In genomic region chr14:62324943-62325342, GRCm38 (mm10) we compare ENCODE assay signal across 20 mouse cellular contexts. TPM values are rescaled to one million over a fixed set of nuclear protein-coding genes. Genes with fewer than 3 reads are reported as not detected.
A peak's percentile ranks its signal among the peaks of the same experiment; 100 is the strongest.
DNase-seq lines count a peak whose midpoint lies in the region; ATAC-seq lines count a peak whose summit lies in the region.
"Had no signal": no experiment of that assay in that cellular context is flagged by ENCODE, and none has a peak within 500 bp of the region (broad histone marks: within the 10 kb centered on the region; RNA-seq: fewer than 3 reads in every experiment).

No protein-coding gene starts in this region.

- H3K27ac ChIP-seq in midbrain, embryonic 11.5 days (ENCODE audit: low read depth, low read length), result no peak overlapping the region
- no peak overlapping the region for H3K27ac ChIP-seq in midbrain, embryonic 15.5 days

- H3K36me3 ChIP-seq in midbrain, embryonic 11.5 days (ENCODE audit: control insufficient read depth, insufficient read depth, low read length), result no peaks in the 10 kb centered on the region
- no peaks in the 10 kb centered on the region for H3K36me3 ChIP-seq in midbrain, embryonic 15.5 days (replicated peaks)

- H3K9ac ChIP-seq in midbrain, embryonic 11.5 days (ENCODE audit: low read length), result no peak overlapping the region
- no peak overlapping the region for H3K9ac ChIP-seq in midbrain, embryonic 15.5 days

- ATAC-seq in midbrain, embryonic 11.5 days (ENCODE audit: low FRiP score), result no peak
- ATAC-seq in midbrain, embryonic 15.5 days (replicated peaks), result no peak
- ATAC-seq: activated CD4-positive, CD25-positive, alpha-beta regulatory T cell, adult 4 months; CD4-positive, CD25-positive, alpha-beta regulatory T cell, adult 4 months; Patski had no signal

- H3K27me3 ChIP-seq in midbrain, embryonic 11.5 days (ENCODE audit: control insufficient read depth, insufficient read depth, low read length), result no peaks in the 10 kb centered on the region
- no peaks in the 10 kb centered on the region for H3K27me3 ChIP-seq in midbrain, embryonic 15.5 days (replicated peaks)
- H3K27me3 ChIP-seq: CH12.LX, Patski had no signal

- WGBS in midbrain, embryonic 11.5 days, result 86% methylated on average over 5 of the region's 5 CpGs
- WGBS in midbrain, embryonic 15.5 days, result 91% methylated on average over 5 of the region's 5 CpGs

- H3K9me3 ChIP-seq in midbrain, embryonic 11.5 days (ENCODE audit: control insufficient read depth, low read length), result no peaks in the 10 kb centered on the region
- H3K9me3 ChIP-seq in midbrain, embryonic 15.5 days, result no peaks in the 10 kb centered on the region
- H3K9me3 ChIP-seq: G1E had no signal

- H3K4me1 ChIP-seq in midbrain, embryonic 11.5 days (ENCODE audit: control insufficient read depth, insufficient read depth, low read length), result peaks cover 4% of the 10 kb centered on the region; the same call in 1 of the 2 replicates
- no peaks in the 10 kb centered on the region for H3K4me1 ChIP-seq in midbrain, embryonic 15.5 days

- peak; percentile 72 for DNase-seq in heart, adult 11 months
- DNase-seq in heart, adult 9 months (ENCODE audit: low spot score in 2 of 2), result no peak
- DNase-seq in midbrain, embryonic 11.5 days (ENCODE audit: low spot score, missing footprints), result peak; percentile 56
- DNase-seq: adrenal gland, adult 2 months; adrenal gland, adult 8-10 months; adrenal gland, postnatal 10 days; adrenal gland, postnatal 14 days; adrenal gland, postnatal 25 days; adrenal gland, postnatal 36 days; B cell, adult 2 months; cerebellum, adult 11 months; cerebellum, adult 11-12 months; cerebellum, adult 18-20 months had no signal

- H3K4me2 ChIP-seq in midbrain, embryonic 11.5 days, result no peak overlapping the region
- H3K4me2 ChIP-seq in midbrain, embryonic 15.5 days, result no peak overlapping the region

- no peak overlapping the region for H3K4me3 ChIP-seq in midbrain, embryonic 11.5 days (ENCODE audit: low read depth, low read length)
- no peak overlapping the region for H3K4me3 ChIP-seq in midbrain, embryonic 15.5 days

RNA-seq across cellular contexts. Expression of gene Dleu7, which starts 32.1 kb away (rescaled TPM):
- 3.7 and 5.1 TPM in 2 replicates for polyA plus RNA-seq in midbrain, embryonic 11.5 days (2014; fragmentation: Nextera tagmentation; extraction: Ambion mirVana)
- 12.9 and 14.7 TPM in 2 replicates for polyA plus RNA-seq in midbrain, embryonic 15.5 days (2015; fragmentation: Nextera tagmentation; extraction: Ambion mirVana)
- polyA plus RNA-seq: activated CD4-positive, CD25-positive, alpha-beta regulatory T cell, adult 4 months; adrenal gland, adult 2 months; C2C12; CD4-positive, CD25-positive, alpha-beta regulatory T cell, adult 4 months; G1E had no signal

RNA-seq across cellular contexts. Expression of gene Rnaseh2b, which starts 32.6 kb away (rescaled TPM):
- 78.1 and 89.3 TPM in 2 replicates for polyA plus RNA-seq in midbrain, embryonic 11.5 days (2014; fragmentation: Nextera tagmentation; extraction: Ambion mirVana)
- 23.0 and 23.2 TPM in 2 replicates for polyA plus RNA-seq in midbrain, embryonic 15.5 days (2015; fragmentation: Nextera tagmentation; extraction: Ambion mirVana)

Comparison
In these comparisons a context has a peak if more than half of its experiments do, and no peak if none do; other contexts are left out.
1. DNase-seq: peak in heart, adult 11 months (single experiment) and midbrain, embryonic 11.5 days (single experiment); none in heart, adult 9 months (0 of 2).